Mouse (Mus musculus): ENCODE results near the gene Gm42417. TPM values are rescaled to one million over a fixed set of nuclear protein-coding genes. Genes with fewer than 3 reads are reported as not detected.

Gene Gm42417
- polyA plus RNA-seq, 1 experiment from 2014 or later: 0.33 TPM

DNA sequence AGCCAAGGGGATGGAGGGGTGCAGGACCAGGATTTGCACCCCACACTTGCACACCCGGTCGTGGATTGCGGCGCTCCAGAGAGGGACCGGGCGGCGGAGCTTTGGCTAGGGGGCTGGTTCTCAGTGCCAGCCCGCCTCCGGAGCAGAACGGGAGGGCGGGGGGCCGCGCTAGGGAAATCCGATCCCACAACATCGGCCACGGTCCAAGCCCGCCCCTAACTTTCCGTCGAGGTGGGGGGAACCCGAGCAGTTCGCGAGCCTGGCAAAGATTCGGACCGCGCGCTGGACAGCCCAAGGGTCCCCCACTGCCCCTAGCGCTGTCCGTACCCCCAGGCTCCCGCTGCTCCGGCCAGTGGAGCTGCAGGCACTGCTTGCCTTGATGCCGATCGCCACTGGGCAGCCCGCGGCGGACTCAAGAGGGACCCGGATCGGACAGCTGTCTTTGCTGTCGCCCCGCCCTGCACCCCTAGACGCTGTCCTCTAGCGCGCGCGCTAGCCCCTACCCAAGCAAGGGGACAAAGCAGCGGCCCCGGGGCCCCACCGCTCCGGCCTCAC, 18.3 kb upstream of the Gm42417 start:
- WGBS: 0% methylated on average over 46 of the region's 48 CpGs
- peak overlapping the region; percentile 83 for H3K4me2 ChIP-seq (replicated peaks; ENCODE audit: low read depth)
- peak; percentile 66 for ATAC-seq (ENCODE audit: low FRiP score, low TSS enrichment)
- H3K27ac ChIP-seq (replicated peaks): peak overlapping the region; percentile 99
- no peaks in the 10 kb centered on the region for H3K27me3 ChIP-seq (ENCODE audit: control insufficient read depth, insufficient read depth, low read length)
- peaks cover 8% of the 10 kb centered on the region for H3K4me1 ChIP-seq (replicated peaks; ENCODE audit: control insufficient read depth, insufficient read depth)
- H3K9me3 ChIP-seq (ENCODE audit: control insufficient read depth, low read length): no peaks in the 10 kb centered on the region
- H3K9ac ChIP-seq (ENCODE audit: low read length): peak overlapping the region; percentile 97
- TF ChIP-seq CTCF (IDR thresholded peaks at IDR 0.05; ENCODE audit: low read depth) (no peak), EP300 (optimal IDR thresholded peaks at IDR 0.05) (no peak)
- H3K36me3 ChIP-seq (ENCODE audit: control insufficient read depth, insufficient read depth, low read length): peaks cover 17% of the 10 kb centered on the region
- peak overlapping the region; percentile 87 for H3K4me3 ChIP-seq (ENCODE audit: low read depth, low read length)
- DNase-seq (ENCODE audit: low spot score): peak; percentile 85

DNA sequence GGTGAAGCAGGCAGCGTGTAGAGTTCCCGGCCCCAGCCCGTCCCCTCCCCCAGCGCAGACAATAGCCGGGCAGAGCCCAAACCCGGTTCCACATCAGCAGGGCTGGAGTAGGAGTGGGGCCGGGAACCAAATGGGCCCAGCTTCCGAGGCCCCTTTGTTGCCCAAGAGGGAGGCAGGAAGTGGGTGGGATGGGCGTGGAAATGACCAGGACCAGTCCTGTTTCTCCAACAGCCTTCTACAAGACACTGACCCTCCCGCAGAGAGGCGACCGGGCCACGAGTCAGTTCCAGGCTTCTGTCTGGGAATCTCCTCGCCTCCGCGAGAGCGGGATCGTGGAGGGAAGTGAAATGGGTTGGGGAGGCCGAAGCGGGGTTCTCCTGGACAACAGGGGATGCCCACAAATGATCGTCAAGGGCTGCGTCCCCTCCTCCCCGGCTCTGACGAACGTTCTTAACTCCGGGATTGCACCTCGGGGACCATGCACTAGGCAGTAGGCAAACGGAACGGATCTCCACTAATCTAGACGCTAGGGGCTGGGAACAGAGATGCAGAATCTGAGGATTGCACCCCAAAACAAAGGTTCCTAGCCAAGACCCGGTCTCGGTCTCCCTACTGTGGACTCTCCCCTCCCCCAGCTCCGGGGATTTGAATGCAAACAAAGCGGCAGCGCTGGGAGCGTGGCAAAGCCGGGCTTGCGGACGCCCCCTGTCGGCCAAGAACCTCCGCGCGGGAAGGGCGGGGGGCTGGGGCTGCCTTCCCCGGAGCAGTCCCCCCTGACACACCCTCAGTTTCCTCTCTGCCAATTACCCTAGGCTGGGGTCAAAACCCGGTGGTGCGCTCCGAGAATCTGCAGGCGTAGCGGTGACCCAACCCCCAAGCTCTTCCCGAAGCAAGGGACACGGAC, 17.6 kb upstream of the Gm42417 start:
- WGBS: under 1% methylated on average over 52 of the region's 52 CpGs
- TF ChIP-seq EP300 (optimal IDR thresholded peaks at IDR 0.05) (peak; percentile 5), CTCF (IDR thresholded peaks at IDR 0.05; ENCODE audit: low read depth) (peak; percentile 90)

DNA sequence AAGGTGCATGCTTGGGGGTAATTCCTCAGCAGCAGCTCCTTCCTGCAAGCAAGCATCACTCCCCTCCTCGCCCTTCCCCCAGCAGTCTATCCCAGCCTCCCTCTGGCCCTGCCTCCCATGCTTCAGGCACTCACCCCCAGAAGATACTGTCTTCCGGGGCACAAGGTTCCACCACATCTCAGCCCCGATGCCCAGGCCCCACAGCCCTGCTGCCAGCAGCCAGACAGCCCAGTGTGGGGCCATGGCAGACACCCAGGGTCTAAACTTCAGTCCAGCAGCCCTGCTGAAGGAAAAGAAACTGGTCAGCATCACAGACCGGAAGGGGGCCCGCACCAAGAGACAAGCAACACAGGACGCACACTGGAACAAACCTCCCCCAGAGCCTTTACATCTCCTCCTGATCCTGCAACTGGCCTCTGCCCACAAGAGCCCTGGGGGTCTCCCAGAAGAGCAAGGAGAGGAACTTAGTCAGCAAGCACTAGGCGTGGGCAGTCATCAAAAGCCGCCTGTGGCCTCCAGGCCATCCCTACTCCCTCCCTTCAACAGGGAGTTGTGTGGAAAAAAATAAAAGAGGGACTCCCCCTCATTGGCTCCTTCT, 16.7 kb upstream of the Gm42417 start:
- peak; percentile 9; the same call in 1 of the 2 replicates for TF ChIP-seq CTCF (IDR thresholded peaks at IDR 0.05; ENCODE audit: low read depth)
- TF ChIP-seq EP300 (optimal IDR thresholded peaks at IDR 0.05): no peak
- ATAC-seq (ENCODE audit: low FRiP score, low TSS enrichment) (no peak), DNase-seq (ENCODE audit: low spot score) (no peak)
- Histone ChIP-seq H3K9me3 (ENCODE audit: control insufficient read depth, low read length) (no peaks in the 10 kb centered on the region), H3K27me3 (ENCODE audit: control insufficient read depth, insufficient read depth, low read length) (no peaks in the 10 kb centered on the region), H3K4me2 (replicated peaks; ENCODE audit: low read depth) (peak overlapping the region; percentile 83), H3K9ac (ENCODE audit: low read length) (peak overlapping the region; percentile 97), H3K4me3 (ENCODE audit: low read depth, low read length) (peak overlapping the region; percentile 87), H3K36me3 (ENCODE audit: control insufficient read depth, insufficient read depth, low read length) (peaks cover 30% of the 10 kb centered on the region), H3K4me1 (replicated peaks; ENCODE audit: control insufficient read depth, insufficient read depth) (peaks cover 8% of the 10 kb centered on the region), H3K27ac (replicated peaks) (peak overlapping the region; percentile 99)
- WGBS: 4% methylated on average over 8 of the region's 8 CpGs

More for the DNA sequence above, 17.6 kb upstream of the Gm42417 start:
- H3K4me3 ChIP-seq (ENCODE audit: low read depth, low read length): peak overlapping the region; percentile 87
- ATAC-seq (ENCODE audit: low FRiP score, low TSS enrichment) (peak; percentile 77), DNase-seq (ENCODE audit: low spot score) (peak; percentile 93)
- H3K36me3 ChIP-seq (ENCODE audit: control insufficient read depth, insufficient read depth, low read length): peaks cover 23% of the 10 kb centered on the region
- no peaks in the 10 kb centered on the region for H3K27me3 ChIP-seq (ENCODE audit: control insufficient read depth, insufficient read depth, low read length)
- peak overlapping the region; percentile 99 for H3K27ac ChIP-seq (replicated peaks)
- H3K4me2 ChIP-seq (replicated peaks; ENCODE audit: low read depth): peak overlapping the region; percentile 83
- peaks cover 8% of the 10 kb centered on the region for H3K4me1 ChIP-seq (replicated peaks; ENCODE audit: control insufficient read depth, insufficient read depth)
- no peaks in the 10 kb centered on the region for H3K9me3 ChIP-seq (ENCODE audit: control insufficient read depth, low read length)
- peak overlapping the region; percentile 97 for H3K9ac ChIP-seq (ENCODE audit: low read length)

DNA sequence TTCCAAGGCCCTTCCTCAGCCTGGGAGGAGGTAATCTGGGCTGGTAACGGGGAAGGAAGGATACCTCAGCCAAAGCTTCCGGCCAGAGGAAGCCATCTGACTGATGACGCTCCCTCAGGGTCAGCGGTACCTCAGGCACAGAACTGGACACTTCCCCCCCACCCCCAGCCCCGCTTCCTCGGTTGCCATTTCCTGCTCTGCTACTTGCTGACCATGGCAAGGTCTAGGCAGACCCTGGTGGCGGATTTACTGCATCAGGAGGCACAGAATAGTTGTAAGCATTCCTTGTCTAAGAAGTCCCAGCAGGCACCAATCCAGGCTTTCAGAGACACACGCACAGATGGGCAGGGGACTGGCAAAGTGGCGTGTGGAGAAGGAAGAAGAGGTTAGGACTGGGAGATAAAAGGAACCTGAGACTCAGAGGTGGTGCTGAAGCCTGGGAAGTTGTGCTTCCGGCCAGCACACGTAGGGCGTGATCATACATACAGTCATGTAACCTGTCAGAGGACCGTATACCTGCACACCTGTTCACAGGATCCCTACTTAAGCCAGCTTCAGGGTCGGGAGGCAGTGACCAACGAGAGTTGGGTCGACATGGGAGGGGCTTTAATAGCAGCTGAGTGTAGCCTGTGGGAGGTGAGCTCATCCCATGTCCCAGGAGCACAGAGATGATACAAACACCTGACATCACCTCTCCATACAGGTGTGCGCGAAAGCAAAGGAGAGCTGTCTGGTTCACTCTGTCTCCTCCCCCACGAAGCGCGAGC, 15.6 kb upstream of the Gm42417 start:
- Histone ChIP-seq H3K4me2 (replicated peaks; ENCODE audit: low read depth) (peak overlapping the region; percentile 83), H3K4me3 (ENCODE audit: low read depth, low read length) (no peak overlapping the region), H3K9me3 (ENCODE audit: control insufficient read depth, low read length) (no peaks in the 10 kb centered on the region), H3K36me3 (ENCODE audit: control insufficient read depth, insufficient read depth, low read length) (peaks cover 38% of the 10 kb centered on the region), H3K27ac (replicated peaks) (0 out of 2 replicates have a peak overlapping the region, but pooled peaks have one; percentile 40), H3K9ac (ENCODE audit: low read length) (0 out of 2 replicates have a peak overlapping the region, but pooled peaks have one; percentile 23), H3K4me1 (replicated peaks; ENCODE audit: control insufficient read depth, insufficient read depth) (peaks cover 8% of the 10 kb centered on the region), H3K27me3 (ENCODE audit: control insufficient read depth, insufficient read depth, low read length) (no peaks in the 10 kb centered on the region)
- no peak for DNase-seq (ENCODE audit: low spot score)
- 65% methylated on average over 21 of the region's 21 CpGs for WGBS
- TF ChIP-seq CTCF (IDR thresholded peaks at IDR 0.05; ENCODE audit: low read depth): no peak
- no peak for TF ChIP-seq EP300 (optimal IDR thresholded peaks at IDR 0.05)
- no peak for ATAC-seq (ENCODE audit: low FRiP score, low TSS enrichment)

DNA sequence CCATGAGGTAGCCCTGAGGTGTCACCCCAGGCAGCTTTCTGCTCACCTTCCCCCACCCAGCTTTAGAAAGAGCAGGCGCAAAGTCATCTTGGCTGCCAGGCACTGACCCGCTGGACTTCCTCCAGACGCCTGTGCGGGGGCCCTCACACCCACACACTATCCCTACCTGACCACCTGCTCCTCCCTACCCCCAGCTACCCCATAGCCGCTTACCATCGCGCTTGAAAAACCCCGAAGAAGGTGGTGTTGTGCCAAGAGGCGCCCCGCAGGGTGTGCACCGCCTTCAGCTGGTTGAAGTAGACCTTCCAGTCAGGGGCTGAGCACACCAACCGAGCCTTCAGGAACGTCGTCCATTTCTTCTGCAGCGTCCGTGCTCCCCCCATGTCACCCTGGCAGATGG, 13.3 kb upstream of the Gm42417 start:
- Histone ChIP-seq H3K36me3 (ENCODE audit: control insufficient read depth, insufficient read depth, low read length) (peaks cover 43% of the 10 kb centered on the region), H3K9ac (ENCODE audit: low read length) (no peak overlapping the region), H3K9me3 (ENCODE audit: control insufficient read depth, low read length) (no peaks in the 10 kb centered on the region), H3K4me1 (replicated peaks; ENCODE audit: control insufficient read depth, insufficient read depth) (peaks cover 8% of the 10 kb centered on the region), H3K4me2 (replicated peaks; ENCODE audit: low read depth) (no peak overlapping the region), H3K4me3 (ENCODE audit: low read depth, low read length) (no peak overlapping the region), H3K27ac (replicated peaks) (no peak overlapping the region), H3K27me3 (ENCODE audit: control insufficient read depth, insufficient read depth, low read length) (no peaks in the 10 kb centered on the region)
- TF ChIP-seq CTCF (IDR thresholded peaks at IDR 0.05; ENCODE audit: low read depth): no peak
- no peak for TF ChIP-seq EP300 (optimal IDR thresholded peaks at IDR 0.05)
- ATAC-seq (ENCODE audit: low FRiP score, low TSS enrichment) (no peak), DNase-seq (ENCODE audit: low spot score) (no peak)
- 87% methylated on average over 16 of the region's 16 CpGs for WGBS
